Mouse (Mus musculus) thymus, postnatal 0 days (tissue): ENCODE results near the gene Gpbp1. TPM values are rescaled to one million over a fixed set of nuclear protein-coding genes. Genes with fewer than 3 reads are reported as not detected.

Source experiments
- DNase-seq: peaks from one replicate; pipeline ENCODE4 v3.0.0-alpha.2; 2015; ENCODE audit warnings: low spot score
- polyA plus RNA-seq: library from polyadenylated mRNA; unstranded; fragments of >200 nt; fragmentation: Nextera tagmentation; extraction: Ambion mirVana; gene quantifications from 2 replicates; pipeline ENCODE4 v1.2.1, GENCODE M21; 2015

Gene Gpbp1
- polyA plus RNA-seq: 98.7 and 103 TPM in 2 replicates

- peak; percentile 100 for DNase-seq
These were observed at the start of gene Gpbp1 for GRCm38 (mm10) chr13:111489802-111490723. Gene Gpbp1, minus strand, starts transcription at chr13:111490111.

GRCm38 (mm10) chr13:111537718-111538117 is 47.8 kb upstream of the Gpbp1 start:
- no peak for DNase-seq

GRCm38 (mm10) chr13:111536207-111536887 is 46.4 kb upstream of the Gpbp1 start:
- peak; percentile 4 for DNase-seq

- DNase-seq: no peak
These were observed 44.2 kb upstream of the Gpbp1 start for GRCm38 (mm10) chr13:111534131-111534530.

GRCm38 (mm10) chr13:111532178-111532948 is 42.5 kb upstream of the Gpbp1 start:
- DNase-seq: peak; percentile 10

GRCm38 (mm10) chr13:111531701-111532100 is 41.8 kb upstream of the Gpbp1 start:
- DNase-seq: no peak

GRCm38 (mm10) chr13:111524277-111524676 is 34.4 kb upstream of the Gpbp1 start:
- no peak for DNase-seq

- no peak for DNase-seq
These were observed 32.4 kb upstream of the Gpbp1 start for GRCm38 (mm10) chr13:111522336-111522735.

GRCm38 (mm10) chr13:111520456-111520855 is 30.5 kb upstream of the Gpbp1 start:
- no peak for DNase-seq

GRCm38 (mm10) chr13:111518332-111518731 is 28.4 kb upstream of the Gpbp1 start:
- DNase-seq: no peak

GRCm38 (mm10) chr13:111516385-111517150 is 26.7 kb upstream of the Gpbp1 start:
- DNase-seq: no peak

- DNase-seq: no peak
These were observed 19.5 kb upstream of the Gpbp1 start for GRCm38 (mm10) chr13:111509385-111509784.

GRCm38 (mm10) chr13:111508645-111509044 is 18.7 kb upstream of the Gpbp1 start:
- DNase-seq: no peak

GRCm38 (mm10) chr13:111494330-111495029 is 4.6 kb upstream of the Gpbp1 start:
- DNase-seq: no peak

- peak; percentile 20 for DNase-seq
These were observed 1.3 kb upstream of the Gpbp1 start for GRCm38 (mm10) chr13:111491046-111491756.

- DNase-seq: no peak
These were observed 459 bp downstream of the Gpbp1 start for GRCm38 (mm10) chr13:111489502-111489801.

- DNase-seq: peak; percentile 56
These were observed 1.0 kb downstream of the Gpbp1 start for GRCm38 (mm10) chr13:111488651-111489501.

GRCm38 (mm10) chr13:111477695-111478094 is 12.2 kb downstream of the Gpbp1 start:
- no peak for DNase-seq
